Mouse (Mus musculus) urinary bladder, adult 18-20 months (tissue): ENCODE data around the gene Fzr1.

Experiments used
- DNase-seq, 2 experiments: peaks; one replicate each; pipeline ENCODE4 v3.0.0; 2022; ENCODE audit warnings: low spot score in 2 of 2, mixed read lengths in 2 of 2

The Fzr1 gene

DNA sequence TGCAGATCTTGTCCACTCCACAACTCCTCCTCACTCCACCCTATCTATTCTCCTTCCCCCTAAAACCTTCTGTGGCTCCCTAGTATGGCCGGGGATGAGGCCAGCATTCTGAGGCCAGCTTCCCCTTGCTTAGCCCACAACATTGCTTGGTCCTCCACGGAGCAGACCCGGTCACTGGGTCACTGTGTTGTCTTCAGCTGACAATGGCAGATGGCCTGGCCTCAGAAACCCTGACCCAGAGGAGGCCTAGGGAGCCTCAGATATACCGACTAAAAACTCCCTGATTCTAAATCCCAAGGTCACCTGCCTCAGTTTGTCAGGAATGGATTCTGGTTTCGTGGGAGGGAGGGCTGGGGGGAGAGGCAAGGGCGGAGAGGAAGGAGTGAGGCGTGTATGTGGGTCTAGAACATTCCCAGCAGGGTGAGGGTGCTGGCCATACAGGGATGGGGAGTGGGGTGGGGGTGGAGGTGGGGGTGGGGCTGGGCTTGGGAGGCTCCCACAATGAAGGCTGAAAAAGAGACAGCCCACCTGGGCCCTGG is 24.0 kb upstream of the Fzr1 start:
- DNase-seq, result no peak

DNA sequence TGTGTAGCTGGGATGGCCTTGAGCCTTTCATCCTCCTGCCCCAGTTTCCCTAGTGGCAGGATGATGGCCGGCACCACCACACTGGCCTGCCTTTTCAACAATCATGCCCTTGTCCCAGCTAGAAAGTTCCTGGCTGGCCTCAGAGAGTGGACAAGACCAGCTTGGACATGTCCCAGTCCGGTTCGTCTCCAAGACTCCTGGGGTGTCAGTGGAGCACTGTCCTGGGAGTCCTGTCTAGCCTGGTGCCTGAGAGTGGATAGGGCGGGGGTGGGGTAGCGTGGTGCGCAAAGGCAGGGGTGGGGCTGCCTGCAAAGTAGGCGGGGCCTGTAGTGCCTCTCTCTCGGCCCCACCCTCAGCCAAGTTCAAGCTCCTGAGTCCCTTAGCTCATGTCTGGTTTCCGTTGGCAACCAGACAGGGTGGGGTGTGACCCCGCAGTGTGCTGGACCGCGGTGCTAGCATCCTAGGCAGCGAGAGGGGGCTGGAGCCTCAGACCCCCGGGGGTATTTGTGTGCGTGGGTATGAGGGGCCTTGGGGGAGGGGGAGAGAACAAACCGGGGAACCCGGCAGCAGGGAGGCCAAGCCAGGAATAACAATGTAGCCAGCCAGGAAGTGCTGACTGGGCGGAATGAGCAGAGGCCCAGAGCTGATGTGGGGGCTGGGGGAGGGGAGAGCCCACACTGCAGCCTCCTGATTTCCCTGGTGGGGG is 23.4 kb upstream of the Fzr1 start:
- DNase-seq, result peak in 1 of 2 experiments; percentile 74

DNA sequence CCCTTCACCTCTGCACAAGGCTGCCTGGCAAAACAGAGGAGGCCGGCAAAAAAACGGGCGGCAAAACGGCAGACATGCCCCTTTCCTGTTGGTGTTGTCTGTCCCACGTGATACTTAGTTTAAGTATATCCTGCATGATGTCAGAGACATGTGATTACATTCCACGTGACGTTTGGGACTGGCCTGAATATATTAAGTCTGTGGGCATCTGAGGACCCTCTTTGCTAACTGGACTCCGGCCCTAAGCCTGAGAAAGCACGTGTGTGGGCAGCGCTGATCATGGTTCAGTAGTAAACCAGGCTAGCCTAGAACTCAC is 22.8 kb upstream of the Fzr1 start:
- DNase-seq, result no peak

DNA sequence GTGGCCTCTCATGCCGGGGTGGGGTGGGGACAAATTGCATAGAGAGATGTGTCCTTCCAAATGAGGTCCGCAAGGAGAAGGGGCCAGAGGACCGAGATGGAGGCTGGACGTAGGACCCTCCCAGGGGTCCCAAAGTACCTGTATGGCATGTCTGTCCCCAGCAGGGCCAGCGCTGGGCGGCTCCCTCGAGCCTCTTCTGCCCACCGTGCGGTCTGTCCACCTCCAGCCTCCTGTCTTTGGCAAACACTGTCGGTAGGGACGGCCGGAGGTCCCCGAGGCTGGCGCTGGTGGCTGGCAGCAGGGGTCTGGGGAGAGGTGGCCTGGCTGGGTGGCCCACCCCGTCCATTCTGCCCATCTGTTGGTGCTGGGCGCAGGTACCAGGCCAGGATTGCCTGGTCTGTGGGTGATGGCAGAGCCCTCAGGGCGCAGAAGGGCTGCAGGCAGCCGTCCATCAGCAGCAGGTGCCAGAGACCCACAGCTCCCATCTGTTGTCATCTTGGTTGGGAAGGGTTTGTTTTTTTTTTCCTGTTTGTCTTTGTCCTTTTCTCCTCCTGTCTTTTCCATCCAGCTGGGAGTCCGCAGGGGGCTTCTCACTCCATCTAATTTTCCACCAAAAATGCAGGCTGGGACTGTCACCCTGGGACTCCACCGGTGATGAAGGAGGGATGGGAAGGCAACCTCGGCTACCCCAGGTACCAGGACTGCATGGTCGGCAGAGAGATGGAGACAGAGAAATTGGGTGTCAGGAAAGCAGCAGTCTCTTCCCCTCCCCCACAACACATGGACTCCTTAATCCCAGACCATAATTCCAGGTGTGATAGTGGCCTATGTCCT is 22.3 kb upstream of the Fzr1 start:
- DNase-seq, result no peak

DNA sequence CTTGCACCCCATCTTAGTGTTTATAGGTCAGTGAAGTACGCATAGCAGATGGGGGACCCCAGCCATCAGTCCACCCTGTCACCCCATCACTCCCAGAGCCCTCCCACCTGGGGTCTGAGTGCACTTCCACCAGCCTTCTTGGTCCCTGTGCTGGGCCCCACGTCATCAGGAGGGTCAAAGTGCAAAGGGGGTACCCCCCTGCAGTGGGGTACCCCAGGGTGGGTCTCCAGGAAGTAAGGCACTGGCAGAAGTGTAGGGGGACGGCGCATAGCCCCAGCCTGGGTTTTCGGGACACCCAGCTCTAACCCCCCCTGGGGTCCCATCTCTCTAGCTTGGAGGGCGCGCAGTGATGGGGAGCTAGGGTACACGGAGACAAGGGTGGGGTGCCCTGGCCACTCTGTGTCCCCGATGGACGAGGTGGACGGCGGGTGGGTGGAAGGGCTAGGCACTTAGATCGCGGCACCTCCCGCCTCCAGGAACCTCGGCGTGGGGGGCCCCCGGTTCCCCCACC is 21.5 kb upstream of the Fzr1 start:
- no peak for DNase-seq

DNA sequence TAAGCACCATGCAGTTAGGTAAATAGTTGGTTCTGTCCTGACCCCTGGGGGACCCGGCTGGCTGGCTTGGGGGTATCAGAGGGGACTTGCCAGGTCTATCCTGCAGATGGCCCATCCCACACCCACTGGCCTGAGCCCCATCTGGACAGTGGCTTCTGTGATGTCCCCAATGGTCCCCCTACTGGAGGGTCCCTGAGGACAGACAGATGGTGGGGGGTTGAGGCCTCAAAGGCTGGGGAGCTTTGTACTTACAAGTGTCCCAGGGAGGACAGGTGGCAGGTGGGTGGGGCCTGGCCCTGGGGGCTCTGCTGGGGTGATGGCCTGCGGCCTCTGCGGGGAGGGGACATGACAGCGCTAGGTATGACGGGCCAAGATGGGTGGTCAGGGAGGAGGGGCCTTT is 21.0 kb upstream of the Fzr1 start:
- no peak for DNase-seq

DNA sequence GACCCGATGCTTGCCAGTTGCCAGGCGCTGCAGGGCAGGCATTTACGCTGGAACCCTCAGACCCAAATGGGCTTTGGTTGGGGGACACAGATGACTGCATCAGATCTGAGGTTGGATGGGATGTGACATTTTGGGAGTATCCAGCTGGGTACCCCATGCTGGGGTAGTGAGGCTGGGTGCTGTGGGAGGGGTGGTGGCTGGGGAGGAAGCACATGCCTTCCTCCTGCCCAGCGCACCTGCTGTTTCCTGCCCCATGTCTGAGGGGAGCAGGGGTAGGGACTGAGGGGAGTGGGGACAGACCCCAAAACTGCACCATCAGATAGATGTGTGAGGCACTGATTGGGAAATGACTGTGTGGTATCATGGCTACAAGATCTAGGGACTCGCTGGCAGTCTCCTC is 18.4 kb upstream of the Fzr1 start:
- DNase-seq, result no peak

DNA sequence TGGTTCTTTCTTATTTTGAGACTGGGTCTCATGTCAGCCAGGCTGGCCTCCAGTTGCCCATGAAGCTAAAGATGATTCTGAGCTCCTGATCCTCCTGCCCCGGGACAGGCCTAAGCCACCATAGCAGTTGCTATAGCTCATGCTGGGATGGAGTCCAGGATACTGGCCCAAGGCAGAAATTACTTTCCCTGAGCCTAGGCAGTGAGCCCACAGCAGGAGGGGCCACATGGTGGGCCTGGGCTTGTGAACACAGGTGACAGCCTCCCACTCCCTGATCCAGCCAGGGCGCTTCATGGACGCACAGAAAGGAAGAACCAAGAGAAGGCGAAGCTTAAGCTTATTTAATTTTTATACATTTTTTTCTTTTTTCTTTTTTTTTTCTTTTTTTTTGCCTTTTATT is 17.5 kb upstream of the Fzr1 start:
- DNase-seq, result no peak

DNA sequence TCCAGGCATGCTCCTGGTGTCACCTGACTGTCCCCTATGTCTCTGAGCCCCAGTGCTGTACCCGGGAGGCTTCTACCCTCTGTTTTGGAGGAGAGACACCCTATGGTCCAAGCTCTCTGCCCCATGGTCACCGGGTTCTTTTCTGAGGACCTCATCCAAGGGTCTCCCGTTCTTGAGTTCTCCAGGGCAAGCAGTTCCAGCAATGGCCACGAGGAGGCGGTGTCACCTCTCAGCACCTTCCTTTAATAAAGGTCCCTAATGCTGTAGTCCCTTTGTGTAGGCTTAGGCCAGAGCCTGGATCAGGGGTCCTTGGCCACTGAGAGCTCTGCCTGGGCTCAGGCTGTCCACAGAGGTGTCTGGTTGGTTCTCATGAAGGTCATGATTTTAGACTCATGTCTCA is 16.8 kb upstream of the Fzr1 start:
- no peak for DNase-seq

DNA sequence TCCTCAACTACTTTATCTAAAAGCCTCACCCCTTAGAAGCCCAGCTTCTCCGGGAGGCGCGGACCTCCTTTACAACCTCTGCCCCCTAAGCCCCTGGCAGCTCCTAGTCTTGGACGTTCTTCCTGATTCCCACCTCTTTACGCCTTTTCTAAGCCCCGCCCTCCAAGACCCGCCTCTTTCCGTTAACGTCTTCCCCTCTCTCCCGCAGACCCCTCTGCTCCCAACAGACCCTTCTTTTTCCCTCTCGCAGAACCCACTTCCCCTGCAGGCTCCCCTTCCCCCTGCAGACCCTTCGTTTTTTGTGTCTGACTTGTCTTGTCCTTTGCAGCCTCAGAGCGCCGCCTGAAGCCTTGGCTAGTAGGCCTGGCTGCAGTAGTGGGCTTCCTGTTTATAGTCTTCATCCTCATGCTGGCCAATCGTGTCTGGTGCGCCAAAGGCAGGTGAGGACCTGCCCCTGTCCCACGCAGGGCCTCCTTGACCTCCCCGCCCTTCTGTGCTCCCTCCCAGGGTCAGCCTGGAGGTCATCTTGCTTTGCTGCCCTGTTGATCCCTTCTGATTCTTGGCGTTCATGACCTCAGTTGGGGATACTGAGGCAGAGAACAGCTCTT is 15.2 kb upstream of the Fzr1 start:
- DNase-seq, result no peak

DNA sequence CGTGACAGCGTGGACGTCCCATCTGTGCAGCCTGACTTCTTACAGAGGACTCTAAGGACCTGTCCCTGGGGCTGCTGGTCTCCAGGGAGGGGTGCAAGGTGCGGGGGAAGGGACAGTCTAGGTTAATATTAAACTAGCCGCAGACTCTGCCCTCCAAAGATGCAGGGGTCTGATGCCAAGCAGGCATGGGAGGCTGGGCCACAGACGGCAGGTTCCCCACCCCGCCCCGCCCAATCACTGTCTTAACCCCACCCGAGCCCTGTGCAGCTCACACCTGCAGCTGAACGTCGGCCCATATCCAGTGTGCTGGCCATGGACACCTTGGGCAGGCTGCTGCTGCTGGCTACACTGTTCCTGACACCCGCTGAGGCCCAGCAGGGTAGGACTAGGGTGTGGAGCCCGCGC is 14.5 kb upstream of the Fzr1 start, which contains the start of gene Smim24:
TSS of gene Smim24 (plus strand) at position 271 of the 405 bp plus-strand sequence.
- no peak for DNase-seq

DNA sequence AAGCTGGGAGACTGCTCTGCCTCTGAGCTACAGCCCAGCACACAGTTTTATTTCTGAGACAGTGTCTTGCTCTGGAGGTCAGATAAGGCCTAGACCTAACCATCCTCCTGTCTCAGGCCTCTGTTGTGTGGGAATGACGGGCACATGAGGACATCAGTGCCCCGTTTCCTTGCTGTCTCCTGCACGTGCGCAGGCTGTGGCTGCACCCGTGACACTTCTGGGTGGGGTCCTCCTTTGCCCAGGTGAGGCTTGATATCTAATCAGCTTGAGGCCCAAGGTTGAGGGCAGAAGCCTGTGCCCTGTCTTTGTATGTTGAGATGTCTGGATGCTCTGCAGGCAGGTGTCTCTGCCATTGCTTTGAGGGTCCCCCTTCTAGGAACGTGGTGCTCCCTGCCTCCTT is 14.0 kb upstream of the Fzr1 start:
- no peak for DNase-seq

DNA sequence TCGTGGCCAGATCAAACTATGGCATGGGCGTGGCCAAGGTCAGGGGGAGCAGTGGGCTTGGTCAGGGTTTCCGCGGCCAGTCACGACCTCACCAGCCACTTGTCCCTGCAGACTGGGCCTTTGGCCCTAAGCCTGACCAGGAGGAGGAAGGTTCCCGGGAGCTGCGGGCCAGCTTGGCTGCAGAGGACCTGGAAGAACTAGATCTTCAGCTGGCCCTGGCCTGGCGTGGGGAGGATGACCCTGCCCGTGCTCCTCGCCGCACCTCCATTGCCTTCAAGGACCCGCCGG is 12.3 kb upstream of the Fzr1 start:
- DNase-seq, result no peak

DNA sequence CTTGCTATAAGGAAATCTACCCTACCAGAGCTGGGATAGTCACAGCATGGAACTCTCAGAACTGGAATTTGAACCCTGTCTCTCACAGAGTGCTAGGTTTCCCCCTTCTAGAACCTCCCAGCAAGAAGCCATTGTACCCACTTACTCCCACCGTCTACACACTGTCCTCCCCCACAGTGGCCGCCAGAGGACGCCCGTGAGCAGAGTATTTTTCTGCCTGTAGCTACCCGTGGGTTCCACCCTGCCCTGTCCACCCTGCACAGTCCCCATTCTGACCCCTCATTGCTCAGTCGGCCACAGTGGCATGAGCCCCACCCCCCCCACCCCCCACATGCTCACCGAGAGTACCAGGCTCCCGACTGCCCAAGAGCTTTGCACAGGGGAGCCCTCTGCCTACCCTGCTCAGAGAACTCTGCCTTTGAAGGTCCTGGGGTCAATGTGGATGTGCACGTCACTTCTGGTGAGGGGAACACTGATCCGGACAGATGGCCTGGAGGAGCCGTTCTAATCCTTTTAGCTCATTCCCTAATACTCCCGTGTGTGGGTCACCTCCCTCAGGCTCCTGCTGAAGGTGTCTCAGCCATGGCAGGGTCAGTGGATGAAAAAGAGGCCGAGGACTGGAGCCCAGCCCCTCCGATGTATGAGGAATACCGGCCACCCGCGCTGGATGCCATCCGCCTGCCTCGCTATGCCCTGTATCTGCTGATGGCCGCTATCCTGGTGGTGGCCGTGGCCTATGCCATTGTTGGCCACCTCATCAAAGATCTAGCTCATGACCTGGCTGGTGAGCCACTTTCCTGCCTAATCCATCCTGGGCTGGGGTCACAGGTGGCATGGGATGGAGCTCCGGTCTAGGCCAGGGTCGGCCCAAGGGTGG is 11.7 kb upstream of the Fzr1 start:
- DNase-seq, result peak in 1 of 2 experiments; percentile 65

DNA sequence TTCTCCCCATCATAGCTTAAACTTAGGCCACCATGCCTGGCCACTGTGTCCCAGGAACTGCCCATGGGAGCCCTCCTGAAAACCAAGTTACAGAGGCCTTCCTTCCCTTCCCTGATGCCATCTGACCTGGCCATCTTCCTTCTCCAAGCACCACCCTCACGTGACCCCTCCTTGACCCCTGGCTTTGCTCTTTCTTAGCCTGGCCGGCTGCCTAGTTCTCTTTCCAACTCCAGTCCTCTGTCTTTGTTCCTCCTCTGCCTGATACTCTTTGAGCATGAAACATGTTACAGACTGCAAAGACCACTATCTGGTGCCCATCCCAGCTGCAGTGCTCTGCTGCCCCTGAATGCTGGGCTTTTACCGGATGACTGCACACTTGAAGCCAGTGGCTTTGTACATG is 11.1 kb upstream of the Fzr1 start:
- no peak for DNase-seq

DNA sequence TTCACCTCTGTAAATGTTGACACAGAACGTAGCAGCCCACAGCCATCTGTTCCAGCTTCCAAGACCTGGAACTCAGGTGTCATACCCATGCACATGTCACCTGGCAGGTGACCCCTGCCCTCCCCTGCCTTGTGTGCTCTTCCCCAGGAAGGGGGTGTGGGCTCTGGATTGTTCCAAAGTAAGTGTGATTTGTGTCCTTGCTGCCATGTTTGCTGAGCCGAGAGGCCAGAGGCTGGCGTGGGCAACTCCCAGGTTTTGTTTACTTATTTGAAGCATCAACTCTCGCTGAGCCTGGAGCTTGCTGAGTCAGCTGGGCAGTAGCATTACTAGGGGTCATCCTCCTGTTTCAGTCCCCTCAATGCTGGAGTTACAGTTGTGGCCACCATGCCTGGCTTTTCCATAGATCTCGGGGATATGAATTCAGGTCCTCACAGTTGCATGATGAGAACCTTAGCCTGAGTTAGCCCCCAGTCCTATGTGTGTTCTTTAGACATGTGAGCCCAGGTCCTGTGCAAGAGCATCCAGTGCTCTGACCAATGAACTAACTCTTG is 10.3 kb upstream of the Fzr1 start, which contains the start of gene Gm48552:
TSS of gene Gm48552 (plus strand) at position 501 of the 551 bp plus-strand sequence.
- DNase-seq, result no peak

DNA sequence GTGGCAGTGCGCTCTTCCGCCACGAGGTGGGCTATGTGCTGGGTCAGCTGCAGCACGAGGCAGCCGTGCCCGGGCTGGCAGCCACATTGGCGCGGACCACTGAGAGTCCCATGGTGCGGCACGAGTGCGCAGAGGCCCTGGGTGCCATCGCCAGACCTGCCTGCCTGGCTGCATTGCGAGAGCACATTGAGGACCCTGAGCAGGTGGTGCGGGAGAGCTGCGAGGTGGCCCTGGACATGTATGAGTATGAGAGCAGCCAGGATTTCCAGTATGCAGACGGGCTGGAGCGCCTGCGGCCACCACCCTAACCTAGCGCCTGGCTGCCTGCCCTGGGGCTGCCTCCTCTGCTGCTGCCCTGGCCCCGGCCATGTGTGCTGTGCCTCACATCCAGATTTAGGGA is 9.4 kb upstream of the Fzr1 start:
- no peak for DNase-seq

DNA sequence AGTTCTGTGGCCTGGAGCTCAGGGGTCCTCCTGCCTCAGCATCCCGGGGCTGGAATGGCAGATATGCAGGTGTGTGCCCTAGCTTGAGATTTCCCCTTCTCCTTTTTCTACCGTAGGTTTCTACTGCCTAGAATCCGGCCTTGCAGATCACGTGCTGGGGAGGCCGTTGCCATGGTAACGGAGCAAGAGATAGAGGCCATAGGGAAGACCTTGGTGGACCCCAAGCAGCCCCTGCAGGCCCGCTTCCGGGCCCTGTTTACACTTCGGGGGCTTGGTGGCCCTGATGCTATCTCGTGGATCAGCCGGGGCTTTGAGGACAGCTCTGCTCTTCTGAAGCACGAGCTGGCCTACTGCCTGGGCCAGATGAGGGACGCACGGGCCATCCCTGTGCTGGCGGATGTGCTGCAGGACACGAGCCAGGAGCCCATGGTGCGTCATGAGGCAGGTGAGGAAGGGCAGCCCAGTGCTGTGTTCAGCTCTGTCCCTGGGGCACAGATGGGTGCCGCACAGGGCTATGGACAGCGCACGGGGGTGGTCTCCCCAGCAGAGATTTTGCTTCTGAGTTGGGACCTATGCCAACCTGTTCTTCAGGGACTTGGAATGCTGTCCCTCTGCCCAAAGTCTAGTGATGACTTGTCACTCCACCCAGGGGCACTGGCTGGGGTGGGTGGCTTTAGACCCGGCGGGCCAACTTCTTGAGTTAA is 7.4 kb upstream of the Fzr1 start:
- no peak for DNase-seq

DNA sequence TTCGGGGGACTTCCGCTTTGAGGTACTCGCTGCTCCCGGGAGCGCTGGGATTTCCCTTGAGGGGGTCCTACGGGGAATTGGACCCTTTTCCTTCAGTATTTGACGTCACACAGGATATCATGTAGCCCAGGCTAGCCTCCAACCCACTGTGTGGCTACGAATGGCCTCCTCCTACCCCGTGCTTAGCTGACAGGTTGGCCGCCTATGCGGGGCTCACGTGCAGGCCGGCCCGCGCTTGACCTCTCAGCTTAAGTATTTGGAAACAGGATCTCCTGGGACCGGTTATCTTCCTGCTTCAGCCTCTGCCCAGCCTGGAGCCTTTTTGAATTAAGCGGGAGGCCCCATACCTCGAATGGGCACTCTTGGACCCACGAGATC is 6.3 kb upstream of the Fzr1 start:
- no peak for DNase-seq

DNA sequence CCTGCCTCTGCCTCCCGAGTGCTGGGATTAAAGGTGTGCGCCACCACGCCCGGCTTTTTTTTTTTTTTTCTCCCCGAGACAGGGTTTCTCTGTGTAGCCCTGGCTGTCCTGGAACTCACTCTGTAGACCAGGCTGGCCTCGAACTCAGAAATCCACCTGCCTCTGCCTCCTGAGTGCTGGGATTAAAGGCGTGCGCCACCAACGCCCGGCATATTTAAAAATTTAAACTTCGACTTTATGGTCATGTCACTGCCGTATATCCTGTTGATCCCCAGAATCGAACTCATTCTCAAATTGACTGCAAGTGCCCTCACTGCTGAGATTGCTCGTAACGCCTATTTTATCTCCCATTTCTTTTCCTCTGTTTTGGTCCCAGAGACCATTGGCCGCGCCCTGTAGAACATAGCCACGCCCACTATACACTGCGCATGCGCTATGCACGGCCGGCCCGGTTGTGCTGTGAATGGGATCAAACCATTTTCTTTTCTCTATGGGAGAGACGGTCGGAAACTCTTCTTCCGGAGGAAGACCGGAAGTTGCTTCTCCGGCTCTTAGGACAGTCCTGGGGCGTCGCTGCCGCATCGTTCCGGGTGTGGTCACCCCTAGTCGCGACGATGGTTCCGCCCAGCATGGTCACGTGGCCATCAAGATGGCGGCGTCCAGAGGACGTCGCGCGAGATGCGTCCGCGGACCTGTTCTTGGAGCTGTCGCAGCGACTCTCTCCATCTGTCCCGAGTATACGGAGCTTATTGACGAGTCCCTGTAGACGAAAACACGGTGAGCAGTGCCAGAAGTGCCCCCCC is 5.7 kb upstream of the Fzr1 start, which contains the start of the genes Dohh and Gm48551:
TSS of gene Dohh (plus strand) at position 627 of the 803 bp plus-strand sequence.
TSS of gene Gm48551 (plus strand) at position 665 of the 803 bp plus-strand sequence.
- DNase-seq, result peak; percentile 98 to 99
